Mouse (Mus musculus) heart, embryonic 12.5 days (tissue): ENCODE measurements around the gene Cpped1. TPM values are rescaled to one million over a fixed set of nuclear protein-coding genes. Genes with fewer than 3 reads are reported as not detected.
A peak's percentile ranks its signal among the peaks of the same experiment; 100 is the strongest.

Source experiments
- ATAC-seq: fragments of 200-750 bp; cut with Nextera tagmentation; 2 replicates; pipeline ENCODE4 v1.8.0; 2017; ENCODE audit warnings: moderate TSS enrichment, moderate library complexity; ENCODE audit not compliant: insufficient number of reproducible peaks, low FRiP score
- H3K27ac ChIP-seq: fragments of 300-500 bp; sonication (generic); 2 replicates; pipeline ENCODE4 v1.5.1; 2016; ENCODE audit warnings: mild to moderate bottlenecking, moderate library complexity; ENCODE audit not compliant: poor library complexity, severe bottlenecking
- H3K27me3 ChIP-seq: fragments of 300-500 bp; sonication (generic); replicated peaks from 2 replicates; pipeline ENCODE4 v1.6.1; 2016; ENCODE audit warnings: mild to moderate bottlenecking, moderate library complexity
- H3K36me3 ChIP-seq: fragments of 300-500 bp; sonication (generic); 2 replicates; pipeline ENCODE4 v1.6.1; 2016; ENCODE audit warnings: mild to moderate bottlenecking, moderate library complexity
- H3K4me1 ChIP-seq: fragments of 300-500 bp; sonication (generic); replicated peaks from 2 replicates; pipeline ENCODE4 v1.6.1; 2016; ENCODE audit warnings: mild to moderate bottlenecking
- H3K4me2 ChIP-seq: fragments of 300-500 bp; sonication (generic); 2 replicates; pipeline ENCODE4 v1.6.1; 2016; ENCODE audit warnings: mild to moderate bottlenecking, moderate library complexity
- H3K4me3 ChIP-seq: fragments of 300-500 bp; sonication (generic); 2 replicates; pipeline ENCODE4 v1.5.1; 2016; ENCODE audit warnings: mild to moderate bottlenecking
- H3K9ac ChIP-seq: fragments of 300-500 bp; sonication (generic); 2 replicates; pipeline ENCODE4 v1.6.1; 2016; ENCODE audit warnings: mild to moderate bottlenecking, moderate library complexity
- H3K9me3 ChIP-seq: fragments of 300-500 bp; sonication (generic); replicated peaks from 2 replicates; pipeline ENCODE4 v1.6.1; 2016; ENCODE audit warnings: mild to moderate bottlenecking, moderate library complexity
- WGBS: fragments of 180-500 bp; shearing (Covaris S2); methylation state at CpG from one replicate; pipeline ENCODE4 v1.1.7; 2016; 5-methylcytosine and 5-hydroxymethylcytosine counted together
- polyA plus RNA-seq: library from polyadenylated mRNA; unstranded; fragments of >200 nt; fragmentation: Nextera tagmentation; extraction: Ambion mirVana; gene quantifications from 2 replicates; pipeline ENCODE4 v1.2.1, GENCODE M21; 2016

Gene Cpped1
- polyA plus RNA-seq, 1 experiment from 2014 or later: 30.6 TPM

DNA sequence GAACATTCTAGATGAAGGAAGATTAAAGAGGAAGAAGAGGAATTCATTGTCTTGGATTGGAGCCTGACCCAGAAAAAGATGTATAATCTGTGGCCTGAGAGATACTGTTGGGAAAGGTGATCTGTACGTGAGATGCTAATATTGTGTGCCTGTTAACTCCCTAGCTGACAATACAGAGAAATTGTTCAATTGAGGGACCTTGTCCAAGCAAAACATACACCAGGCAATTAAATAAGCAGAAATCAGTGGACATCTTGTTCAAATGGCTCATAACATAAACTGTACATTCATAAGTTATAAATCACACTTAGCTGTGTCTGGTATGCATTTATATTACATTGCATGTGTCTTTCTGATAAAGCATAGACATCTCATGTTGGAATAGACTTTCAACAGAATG is 134.9 kb downstream of the Cpped1 start:
- H3K27me3 ChIP-seq: no peaks in the 10 kb centered on the region
- no peak overlapping the region for H3K9ac ChIP-seq
- no peak overlapping the region for H3K4me2 ChIP-seq
- H3K9me3 ChIP-seq: peaks cover 11% of the 10 kb centered on the region; the same call in 1 of the 2 replicates
- peaks cover 8% of the 10 kb centered on the region; the same call in 1 of the 2 replicates for H3K4me1 ChIP-seq
- no peak for ATAC-seq
- H3K27ac ChIP-seq: no peak overlapping the region
- H3K4me3 ChIP-seq: no peak overlapping the region
- no peaks in the 10 kb centered on the region for H3K36me3 ChIP-seq
- 75% methylated on average over 1 of the region's 1 CpGs for WGBS

DNA sequence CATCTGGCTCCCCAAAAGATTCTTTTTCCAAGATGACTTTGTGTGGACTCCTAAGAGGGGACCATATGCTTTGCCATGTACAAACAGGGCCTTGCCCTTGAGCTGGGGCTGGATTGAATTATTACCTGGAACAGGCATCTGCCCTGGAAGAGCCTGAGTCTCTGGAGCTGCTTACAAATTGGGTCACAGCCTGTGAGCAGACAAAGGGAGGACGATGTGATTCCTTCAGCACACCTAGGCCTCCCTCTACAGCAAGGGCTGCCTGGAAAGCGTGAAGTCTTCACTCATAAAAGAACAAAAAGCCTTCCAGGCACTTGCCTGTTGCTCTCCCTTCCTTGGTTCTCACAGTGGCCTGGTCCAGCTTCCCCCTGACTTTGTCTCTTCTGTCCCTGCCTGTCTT is 136.9 kb downstream of the Cpped1 start:
- Histone ChIP-seq H3K27me3 (no peaks in the 10 kb centered on the region), H3K36me3 (no peaks in the 10 kb centered on the region), H3K4me3 (no peak overlapping the region), H3K4me1 (peaks cover 8% of the 10 kb centered on the region; the same call in 1 of the 2 replicates), H3K4me2 (no peak overlapping the region), H3K9ac (no peak overlapping the region), H3K27ac (no peak overlapping the region), H3K9me3 (peaks cover 18% of the 10 kb centered on the region)
- ATAC-seq: no peak
- WGBS: 63% methylated on average over 2 of the region's 2 CpGs

DNA sequence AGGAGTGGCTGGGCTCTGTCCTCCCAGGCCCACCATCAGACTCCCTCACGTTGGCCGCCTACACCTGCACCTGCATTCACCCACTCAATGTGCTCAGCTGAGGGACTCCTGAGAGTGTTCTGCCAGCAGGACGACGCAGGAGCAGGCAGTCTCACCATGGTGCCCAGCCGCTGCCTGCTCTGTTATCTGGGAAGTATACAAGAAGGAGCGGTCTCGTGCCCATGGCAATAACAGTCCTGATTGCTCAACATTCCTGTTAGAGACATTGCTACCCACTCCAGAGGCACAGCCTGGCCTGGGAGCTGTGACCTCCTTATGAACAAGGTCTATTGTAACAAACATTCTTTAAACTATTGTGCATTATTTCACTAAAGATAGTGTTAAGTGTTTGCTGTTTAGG is 151.3 kb downstream of the Cpped1 start:
- H3K4me2 ChIP-seq: no peak overlapping the region
- ATAC-seq: no peak
- no peak overlapping the region for H3K27ac ChIP-seq
- 76% methylated on average over 7 of the region's 7 CpGs for whole genome bisulfite sequencing
- no peaks in the 10 kb centered on the region for H3K36me3 ChIP-seq
- H3K9ac ChIP-seq: no peak overlapping the region
- H3K4me3 ChIP-seq: no peak overlapping the region
- H3K4me1 ChIP-seq: no peaks in the 10 kb centered on the region
- no peaks in the 10 kb centered on the region for H3K27me3 ChIP-seq
- H3K9me3 ChIP-seq: 0 out of 2 replicates have a peak, but pooled peaks cover 3% of the 10 kb centered on the region

DNA sequence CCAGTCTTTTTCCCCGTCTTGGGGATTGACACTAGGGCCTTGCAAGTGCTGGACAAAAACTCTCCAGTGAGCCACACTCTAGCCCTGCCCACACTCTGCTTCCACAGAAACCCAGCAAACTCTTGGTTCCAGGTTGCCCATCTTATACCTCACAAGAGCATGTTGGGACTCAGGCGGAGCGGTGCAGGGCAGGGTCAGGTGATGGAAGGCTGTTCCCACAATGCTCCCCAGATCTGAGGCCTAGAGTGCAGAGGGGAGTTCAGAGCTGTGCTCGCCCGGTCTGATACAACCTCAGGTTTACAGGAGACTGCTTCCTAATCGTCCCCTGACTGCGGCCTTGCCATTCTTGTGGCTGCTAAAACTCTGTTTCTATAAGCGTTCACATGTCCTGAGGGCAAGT is 151.8 kb downstream of the Cpped1 start:
- Histone ChIP-seq H3K4me2 (no peak overlapping the region), H3K27ac (no peak overlapping the region), H3K27me3 (no peaks in the 10 kb centered on the region), H3K9me3 (0 out of 2 replicates have a peak, but pooled peaks cover 3% of the 10 kb centered on the region), H3K4me3 (no peak overlapping the region), H3K36me3 (no peaks in the 10 kb centered on the region), H3K9ac (no peak overlapping the region), H3K4me1 (no peaks in the 10 kb centered on the region)
- 91% methylated on average over 8 of the region's 8 CpGs for WGBS
- ATAC-seq: no peak

DNA sequence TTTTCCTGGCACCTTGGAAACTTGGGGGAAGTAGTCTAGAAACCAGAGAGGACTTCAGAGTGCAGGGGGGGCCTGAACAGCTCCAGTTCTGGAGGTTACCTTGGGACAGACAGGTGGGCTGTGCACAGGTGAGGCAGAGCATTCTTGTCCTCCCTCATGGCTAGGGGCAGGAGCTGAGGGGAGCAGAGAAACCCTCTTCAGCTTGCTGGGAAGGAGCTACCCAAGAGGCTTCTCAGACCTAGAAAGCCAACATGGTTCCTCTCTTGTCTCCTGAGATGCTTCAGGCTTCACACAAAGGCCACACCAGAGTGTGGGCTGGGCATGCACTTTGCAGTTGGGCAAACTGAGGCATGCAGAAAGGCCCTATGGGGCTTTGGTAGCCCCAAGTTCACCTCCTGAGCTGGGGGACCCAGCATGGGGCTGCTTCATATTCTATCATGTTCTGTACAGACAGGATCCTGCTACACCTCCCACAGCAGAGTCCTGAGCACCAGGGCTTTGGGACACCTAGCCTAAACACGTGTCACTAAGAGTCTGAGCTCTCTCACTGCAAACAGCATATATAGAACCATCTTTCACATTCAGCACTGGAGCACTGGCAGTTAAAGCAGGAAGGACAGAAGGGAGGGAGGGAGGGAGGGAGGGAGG is 152.5 kb downstream of the Cpped1 start:
- Histone ChIP-seq H3K4me1 (no peaks in the 10 kb centered on the region), H3K4me3 (no peak overlapping the region), H3K36me3 (no peaks in the 10 kb centered on the region), H3K9me3 (0 out of 2 replicates have a peak, but pooled peaks cover 3% of the 10 kb centered on the region), H3K9ac (no peak overlapping the region), H3K27ac (no peak overlapping the region), H3K4me2 (no peak overlapping the region), H3K27me3 (no peaks in the 10 kb centered on the region)
- 78% methylated on average over 1 of the region's 1 CpGs for WGBS
- ATAC-seq: 0 out of 2 replicates have a peak, but pooled peaks have one; percentile 15

DNA sequence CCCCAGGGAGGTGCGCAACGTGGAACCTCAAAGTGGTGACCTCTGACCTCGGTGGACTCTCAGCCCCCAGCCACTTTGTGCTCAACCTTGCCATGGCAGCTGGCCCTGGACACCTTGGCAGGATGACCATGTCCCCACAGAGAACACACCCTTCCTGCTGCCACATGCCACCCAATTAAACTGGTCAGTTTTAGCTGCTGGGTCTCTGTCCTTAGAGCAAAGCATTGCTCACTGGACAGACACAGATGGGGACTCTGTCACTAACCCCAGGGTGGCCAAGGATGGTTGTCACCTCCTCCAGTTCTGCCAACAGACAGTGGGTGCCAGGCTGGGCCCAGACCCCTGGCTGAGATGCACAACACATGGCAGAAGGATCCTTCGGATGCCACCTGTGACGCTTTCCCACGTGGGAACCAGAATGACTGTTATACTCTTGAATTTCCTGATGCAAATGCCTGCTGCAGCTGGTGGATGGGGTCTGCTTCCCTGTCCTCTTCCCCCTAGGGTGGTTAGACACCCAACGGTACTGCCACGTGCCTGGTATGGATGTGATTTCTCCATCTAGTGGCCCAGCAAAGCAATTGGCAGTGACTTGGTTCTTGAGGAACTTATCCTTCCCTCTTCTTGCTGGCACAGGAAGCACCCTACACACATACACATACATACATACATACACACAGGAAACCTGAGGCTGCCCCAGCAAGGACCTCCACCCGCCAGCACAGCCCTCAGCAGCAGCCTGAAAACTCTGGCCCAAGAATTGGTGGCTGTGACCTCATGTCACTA is 153.8 kb downstream of the Cpped1 start:
- H3K9me3 ChIP-seq: 0 out of 2 replicates have a peak, but pooled peaks cover 3% of the 10 kb centered on the region
- ATAC-seq: no peak
- H3K4me2 ChIP-seq: no peak overlapping the region
- WGBS: 77% methylated on average over 9 of the region's 9 CpGs
- no peak overlapping the region for H3K27ac ChIP-seq
- no peaks in the 10 kb centered on the region for H3K27me3 ChIP-seq
- H3K9ac ChIP-seq: no peak overlapping the region
- H3K4me1 ChIP-seq: no peaks in the 10 kb centered on the region
- H3K36me3 ChIP-seq: no peaks in the 10 kb centered on the region
- no peak overlapping the region for H3K4me3 ChIP-seq

DNA sequence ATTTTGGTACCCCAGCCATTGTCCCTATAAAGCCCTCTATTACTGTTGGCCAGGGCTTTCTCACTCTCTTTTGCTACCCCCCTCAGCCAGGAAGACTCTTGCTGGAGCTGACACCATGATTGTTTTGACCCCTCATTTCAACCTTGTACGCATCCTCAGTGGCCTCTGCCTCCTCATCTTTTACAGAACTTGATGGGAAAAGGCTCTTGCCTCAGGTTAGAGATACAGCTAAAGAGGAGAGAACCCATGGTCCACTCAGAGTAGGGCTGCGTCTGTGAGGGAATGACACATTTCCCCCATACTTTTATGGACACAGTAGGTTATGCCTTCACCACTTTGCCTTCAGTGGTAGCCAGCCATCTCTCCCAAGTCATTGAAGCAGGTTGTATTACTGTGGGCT is 155.1 kb downstream of the Cpped1 start:
- H3K4me2 ChIP-seq: no peak overlapping the region
- no peaks in the 10 kb centered on the region for H3K27me3 ChIP-seq
- H3K36me3 ChIP-seq: no peaks in the 10 kb centered on the region
- WGBS: 88% methylated on average over 2 of the region's 2 CpGs
- H3K4me1 ChIP-seq: no peaks in the 10 kb centered on the region
- no peak overlapping the region for H3K27ac ChIP-seq
- no peak overlapping the region for H3K9ac ChIP-seq
- no peaks in the 10 kb centered on the region for H3K9me3 ChIP-seq
- no peak overlapping the region for H3K4me3 ChIP-seq
- no peak for ATAC-seq

Other genes with a start within 250 kb of the Cpped1 start
- gene Shisa9, start 74.7 kb upstream of the Cpped1 start, polyA plus RNA-seq: 0.27 and 0.59 TPM in 2 replicates